Mouse (Mus musculus) neural tube, embryonic 13.5 days (tissue): ENCODE measurements around the gene Mark2. TPM values are rescaled to one million over a fixed set of nuclear protein-coding genes. Genes with fewer than 3 reads are reported as not detected.

Source experiments
- ATAC-seq: fragments of 200-750 bp; cut with Nextera tagmentation; 2 replicates; pipeline ENCODE4 v1.8.0; 2017; ENCODE audit warnings: low read depth, mild to moderate bottlenecking, moderate TSS enrichment, moderate library complexity
- H3K27ac ChIP-seq: fragments of 300-500 bp; sonication (generic); replicated peaks from 2 replicates; pipeline ENCODE4 v1.5.1; 2015; ENCODE audit warnings: moderate library complexity, mild to moderate bottlenecking, inconsistent platforms
- H3K27me3 ChIP-seq: fragments of 300-500 bp; sonication (generic); 2 replicates; pipeline ENCODE4 v1.6.1; 2015; ENCODE audit warnings: mild to moderate bottlenecking, inconsistent platforms
- H3K36me3 ChIP-seq: fragments of 300-500 bp; sonication (generic); 2 replicates; pipeline ENCODE4 v1.6.1; 2015; ENCODE audit warnings: mild to moderate bottlenecking, inconsistent platforms
- H3K4me1 ChIP-seq: fragments of 300-500 bp; sonication (generic); replicated peaks from 2 replicates; pipeline ENCODE4 v1.6.1; 2015; ENCODE audit warnings: inconsistent platforms
- H3K4me2 ChIP-seq: fragments of 300-500 bp; sonication (generic); 2 replicates; pipeline ENCODE4 v1.6.1; 2015; ENCODE audit warnings: inconsistent platforms, mild to moderate bottlenecking, moderate library complexity
- H3K4me3 ChIP-seq: fragments of 300-500 bp; sonication (generic); 2 replicates; pipeline ENCODE4 v1.5.1; 2015; ENCODE audit warnings: mild to moderate bottlenecking, inconsistent platforms
- H3K9ac ChIP-seq: fragments of 300-500 bp; sonication (generic); 2 replicates; pipeline ENCODE4 v1.6.1; 2015; ENCODE audit warnings: moderate library complexity, mild to moderate bottlenecking, inconsistent platforms
- H3K9me3 ChIP-seq: fragments of 300-500 bp; sonication (generic); 2 replicates; pipeline ENCODE4 v1.6.1; 2016; ENCODE audit warnings: inconsistent platforms
- WGBS: fragments of 180-500 bp; shearing (Covaris S2); methylation state at CpG from one replicate; pipeline ENCODE4 v1.1.7; 2015; 5-methylcytosine and 5-hydroxymethylcytosine counted together
- polyA plus RNA-seq: library from polyadenylated mRNA; unstranded; fragments of >200 nt; fragmentation: Nextera tagmentation; extraction: Ambion mirVana; gene quantifications from 2 replicates; pipeline ENCODE4 v1.2.1, GENCODE M21; 2015

The Mark2 gene
- polyA plus RNA-seq, 1 experiment from 2014 or later, result 48.0 TPM

DNA sequence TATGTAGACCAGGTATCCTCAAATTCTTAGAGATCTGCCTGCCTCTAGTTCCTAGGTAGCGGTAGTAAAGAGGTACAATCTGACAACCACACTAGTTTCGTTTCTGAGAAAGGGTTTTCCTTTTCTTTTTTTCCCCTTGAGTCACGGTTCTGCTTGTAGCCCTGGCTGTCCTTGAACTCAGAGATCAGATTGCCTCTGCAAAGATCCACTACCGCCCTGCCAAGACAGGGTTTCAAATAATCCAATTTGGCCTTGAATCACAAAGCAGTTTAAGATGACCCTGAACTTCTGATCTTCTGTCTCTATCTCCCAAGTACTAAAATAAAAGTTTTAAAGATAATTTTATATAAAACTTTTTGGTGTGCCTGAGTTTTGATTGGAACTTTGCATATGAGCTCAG is 23.9 kb downstream of the Mark2 start:
- H3K9me3 ChIP-seq, result no peaks in the 10 kb centered on the region
- no peaks in the 10 kb centered on the region for H3K27me3 ChIP-seq
- no peak overlapping the region for H3K27ac ChIP-seq
- H3K4me2 ChIP-seq, result no peak overlapping the region
- H3K4me3 ChIP-seq, result no peak overlapping the region
- ATAC-seq, result no peak
- no peaks in the 10 kb centered on the region for H3K36me3 ChIP-seq
- H3K4me1 ChIP-seq, result peaks cover 30% of the 10 kb centered on the region
- H3K9ac ChIP-seq, result no peak overlapping the region
- 89% methylated on average over 4 of the region's 4 CpGs for WGBS

GRCm38 (mm10) chr19:7316822-7317221 is 24.8 kb downstream of the Mark2 start:
- WGBS, result 79% methylated on average over 4 of the region's 4 CpGs
- peaks cover 39% of the 10 kb centered on the region for H3K4me1 ChIP-seq

DNA sequence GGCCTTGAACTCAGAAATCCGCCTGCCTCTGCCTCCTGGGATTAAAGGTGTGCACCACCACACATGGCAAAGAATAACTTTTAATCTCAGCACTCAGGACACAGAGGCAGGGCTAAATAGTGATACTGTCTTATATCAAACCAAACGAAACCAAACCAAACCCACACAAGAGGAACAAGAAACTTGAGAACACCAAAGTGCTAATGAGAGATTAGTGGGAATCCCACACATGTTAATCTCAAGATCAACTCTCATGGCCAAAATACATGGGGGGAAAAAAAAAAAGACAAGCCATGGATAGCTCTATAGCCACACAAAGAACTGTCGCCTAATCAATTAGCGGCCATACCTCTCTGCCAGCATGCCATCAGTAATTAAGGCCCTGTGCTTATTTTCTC is 26.1 kb downstream of the Mark2 start:
- Histone ChIP-seq H3K27me3 (no peaks in the 10 kb centered on the region), H3K4me2 (no peak overlapping the region), H3K9me3 (no peaks in the 10 kb centered on the region), H3K4me3 (no peak overlapping the region), H3K36me3 (no peaks in the 10 kb centered on the region), H3K27ac (no peak overlapping the region), H3K9ac (no peak overlapping the region), H3K4me1 (peaks cover 50% of the 10 kb centered on the region)
- 78% methylated on average over 4 of the region's 4 CpGs for WGBS
- ATAC-seq, result no peak

More at GRCm38 (mm10) chr19:7316822-7317221, 24.8 kb downstream of the Mark2 start:
- H3K27me3 ChIP-seq, result no peaks in the 10 kb centered on the region
- no peak overlapping the region for H3K9ac ChIP-seq
- H3K4me3 ChIP-seq, result no peak overlapping the region
- no peak for ATAC-seq
- no peak overlapping the region for H3K27ac ChIP-seq
- no peaks in the 10 kb centered on the region for H3K9me3 ChIP-seq
- no peaks in the 10 kb centered on the region for H3K36me3 ChIP-seq
- H3K4me2 ChIP-seq, result no peak overlapping the region

- no peak for ATAC-seq
- H3K27ac ChIP-seq, result 0 out of 2 replicates have a peak overlapping the region, but pooled peaks have one; percentile 7
- H3K4me1 ChIP-seq, result peaks cover 55% of the 10 kb centered on the region
- 72% methylated on average over 8 of the region's 8 CpGs for WGBS
- no peaks in the 10 kb centered on the region for H3K9me3 ChIP-seq
- H3K36me3 ChIP-seq, result no peaks in the 10 kb centered on the region
- no peak overlapping the region for H3K4me3 ChIP-seq
- H3K27me3 ChIP-seq, result no peaks in the 10 kb centered on the region
- no peak overlapping the region for H3K4me2 ChIP-seq
- no peak overlapping the region for H3K9ac ChIP-seq
Measured at GRCm38 (mm10) chr19:7314976-7315586, 26.6 kb downstream of the Mark2 start.

DNA sequence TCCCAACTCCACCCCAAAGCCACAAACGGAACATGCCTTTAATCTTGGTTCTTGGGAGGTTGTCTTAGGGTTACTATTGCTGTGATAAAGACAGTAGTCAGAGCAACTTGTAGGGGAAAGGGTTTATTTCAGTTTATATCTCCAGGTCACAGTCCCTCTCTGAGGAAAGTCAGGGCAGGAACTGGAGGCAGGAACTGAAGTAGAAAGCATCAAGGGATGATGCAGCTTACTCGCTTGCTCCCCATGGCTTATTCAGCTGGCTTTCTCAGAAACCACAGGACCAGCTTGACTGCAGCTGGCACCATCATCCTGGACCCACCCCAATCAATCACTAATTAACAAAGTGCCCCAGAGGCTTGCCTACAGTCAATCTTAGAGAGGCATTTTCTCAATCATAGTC is 28.0 kb downstream of the Mark2 start:
- no peak for ATAC-seq
- Histone ChIP-seq H3K27ac (no peak overlapping the region), H3K27me3 (no peaks in the 10 kb centered on the region), H3K4me2 (no peak overlapping the region), H3K9ac (no peak overlapping the region), H3K9me3 (no peaks in the 10 kb centered on the region), H3K4me1 (peaks cover 69% of the 10 kb centered on the region), H3K36me3 (no peaks in the 10 kb centered on the region), H3K4me3 (no peak overlapping the region)
- 81% methylated on average over 2 of the region's 2 CpGs for WGBS

- WGBS, result 51% methylated on average over 10 of the region's 10 CpGs
- H3K27ac ChIP-seq, result peak overlapping the region; percentile 33; the same call in 1 of the 2 replicates
- H3K4me2 ChIP-seq, result no peak overlapping the region
- peaks cover 86% of the 10 kb centered on the region for H3K4me1 ChIP-seq
- no peak for ATAC-seq
- H3K9ac ChIP-seq, result no peak overlapping the region
- H3K9me3 ChIP-seq, result no peaks in the 10 kb centered on the region
- no peak overlapping the region for H3K4me3 ChIP-seq
- H3K27me3 ChIP-seq, result no peaks in the 10 kb centered on the region
- no peaks in the 10 kb centered on the region for H3K36me3 ChIP-seq
Measured at GRCm38 (mm10) chr19:7311306-7311705, 30.4 kb downstream of the Mark2 start.

DNA sequence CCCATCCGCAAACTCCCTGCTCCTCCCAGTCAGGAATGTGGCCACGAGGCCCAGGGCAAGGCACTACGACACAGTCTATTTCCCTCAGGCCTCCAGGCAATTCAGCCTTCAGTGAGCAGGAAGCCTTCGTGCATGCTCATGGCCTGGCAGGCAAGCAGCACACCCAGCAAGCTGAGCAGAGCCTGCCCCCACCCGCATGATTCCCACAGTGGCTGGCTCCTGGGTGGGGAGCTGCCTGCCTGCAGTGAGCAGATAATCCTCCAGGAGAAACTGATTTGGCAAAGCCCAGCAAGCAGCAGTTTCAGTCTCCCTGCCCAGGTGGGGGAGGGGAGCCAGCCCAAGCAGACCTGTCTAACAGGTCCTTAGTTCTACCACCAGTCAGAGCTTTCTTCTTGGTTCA is 31.0 kb downstream of the Mark2 start:
- H3K4me1 ChIP-seq, result peaks cover 80% of the 10 kb centered on the region

GRCm38 (mm10) chr19:7309738-7310330 is 31.8 kb downstream of the Mark2 start:
- no peak overlapping the region for H3K4me2 ChIP-seq
- H3K4me1 ChIP-seq, result peaks cover 71% of the 10 kb centered on the region
- H3K27ac ChIP-seq, result peak overlapping the region; percentile 3; the same call in 1 of the 2 replicates
- H3K27me3 ChIP-seq, result no peaks in the 10 kb centered on the region
- H3K9me3 ChIP-seq, result no peaks in the 10 kb centered on the region
- no peaks in the 10 kb centered on the region for H3K36me3 ChIP-seq
- ATAC-seq, result no peak
- 83% methylated on average over 2 of the region's 2 CpGs for WGBS
- H3K9ac ChIP-seq, result no peak overlapping the region
- H3K4me3 ChIP-seq, result no peak overlapping the region

More for the DNA sequence above, 31.0 kb downstream of the Mark2 start:
- WGBS, result 22% methylated on average over 5 of the region's 5 CpGs
- H3K9ac ChIP-seq, result no peak overlapping the region
- no peaks in the 10 kb centered on the region for H3K9me3 ChIP-seq
- H3K36me3 ChIP-seq, result no peaks in the 10 kb centered on the region
- H3K27me3 ChIP-seq, result no peaks in the 10 kb centered on the region
- ATAC-seq, result no peak
- no peak overlapping the region for H3K4me3 ChIP-seq
- no peak overlapping the region for H3K4me2 ChIP-seq
- peak overlapping the region; percentile 3; the same call in 1 of the 2 replicates for H3K27ac ChIP-seq

DNA sequence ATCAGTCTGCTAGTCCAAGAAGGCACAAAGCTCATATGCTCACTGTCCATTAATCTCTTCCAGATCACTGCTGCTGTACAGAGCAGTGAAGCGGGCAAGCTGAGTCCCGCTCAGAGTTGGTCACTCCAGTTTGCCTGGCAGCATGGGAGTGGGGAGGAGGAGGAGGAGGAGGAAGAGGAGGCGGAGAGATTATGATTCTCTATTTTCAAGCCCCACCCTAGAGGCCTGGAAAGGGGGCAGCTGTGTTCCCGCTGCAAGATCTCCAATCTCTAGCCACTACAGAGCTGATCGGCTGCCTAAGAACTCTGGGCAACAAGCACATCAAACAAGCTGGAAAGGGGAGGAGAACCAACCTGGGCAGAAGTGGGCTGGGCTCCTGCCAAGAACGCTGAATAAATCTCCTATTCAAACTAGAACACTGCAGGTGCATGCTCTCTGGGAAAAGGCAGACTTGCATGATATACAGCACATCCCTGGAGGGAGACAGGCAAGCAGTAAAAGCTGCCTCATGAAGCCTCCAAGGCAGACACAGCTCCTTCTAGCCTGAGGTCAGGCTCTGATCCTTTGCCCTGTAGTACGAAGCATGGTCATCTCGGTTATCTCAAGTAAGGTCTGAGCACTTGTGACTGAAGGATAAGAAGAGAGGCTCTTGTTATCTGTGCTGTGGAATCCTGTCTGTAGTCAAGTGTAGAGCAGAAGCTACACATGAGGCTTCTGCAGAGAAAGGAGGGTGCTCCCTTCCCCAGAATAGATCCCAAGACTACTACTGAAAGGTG is 33.5 kb downstream of the Mark2 start:
- no peaks in the 10 kb centered on the region for H3K27me3 ChIP-seq
- no peak overlapping the region for H3K4me3 ChIP-seq
- WGBS, result 23% methylated on average over 8 of the region's 8 CpGs
- peak; percentile 64 for ATAC-seq
- H3K9me3 ChIP-seq, result no peaks in the 10 kb centered on the region
- peak overlapping the region; percentile 55; the same call in 1 of the 2 replicates for H3K9ac ChIP-seq
- H3K4me1 ChIP-seq, result peaks cover 72% of the 10 kb centered on the region
- H3K36me3 ChIP-seq, result no peaks in the 10 kb centered on the region
- peak overlapping the region; percentile 68 for H3K27ac ChIP-seq
- peak overlapping the region; percentile 14; the same call in 1 of the 2 replicates for H3K4me2 ChIP-seq

- peaks cover 69% of the 10 kb centered on the region for H3K4me1 ChIP-seq
Measured at GRCm38 (mm10) chr19:7306968-7307367, 34.7 kb downstream of the Mark2 start.

GRCm38 (mm10) chr19:7305380-7306310 is 36.0 kb downstream of the Mark2 start:
- Histone ChIP-seq H3K4me3 (no peak overlapping the region), H3K9me3 (no peaks in the 10 kb centered on the region), H3K27ac (no peak overlapping the region), H3K4me2 (no peak overlapping the region), H3K9ac (no peak overlapping the region), H3K36me3 (no peaks in the 10 kb centered on the region), H3K4me1 (peaks cover 56% of the 10 kb centered on the region), H3K27me3 (no peaks in the 10 kb centered on the region)
- ATAC-seq, result no peak
- 91% methylated on average over 10 of the region's 11 CpGs for WGBS

More at GRCm38 (mm10) chr19:7306968-7307367, 34.7 kb downstream of the Mark2 start:
- Histone ChIP-seq H3K9me3 (no peaks in the 10 kb centered on the region), H3K4me2 (no peak overlapping the region), H3K9ac (peak overlapping the region; percentile 36; the same call in 1 of the 2 replicates), H3K36me3 (no peaks in the 10 kb centered on the region), H3K27ac (0 out of 2 replicates have a peak overlapping the region, but pooled peaks have one; percentile 38), H3K4me3 (no peak overlapping the region), H3K27me3 (no peaks in the 10 kb centered on the region)
- no peak for ATAC-seq
- WGBS, result 80% methylated on average over 3 of the region's 3 CpGs
